Mouse (Mus musculus): Measurements from ENCODE around the gene Uggt2.

- TF ChIP-seq POLR2A (IDR thresholded peaks at IDR 0.05; ENCODE audit: control insufficient read depth, extremely low read depth, insufficient read depth, low read length, poor library complexity) = no peak
- TF ChIP-seq CTCF (IDR thresholded peaks at IDR 0.05; ENCODE audit: borderline replicate concordance, control insufficient read depth, extremely low read depth, insufficient read depth, low read length, poor library complexity) = no peak
Observed at GRCm38 (mm10) chr14:119138786-119139100, 39.5 kb upstream of the Uggt2 start.

All from thymus, adult 2 months (tissue).